Mouse (Mus musculus) megakaryocyte, embryonic 14.5 days (primary cell): ENCODE measurements at regions not wholly inside any gene's neighbourhood (a gene's known extent, or its start where the extent isn't known, plus 50 kb on each side); places are given as distances from the start of the nearest gene placed in this dataset.

ENCODE experiments used
- FLI1 ChIP-seq: IDR thresholded peaks from 2 replicates; pipeline ENCODE4 v1.6.1; 2012; ENCODE audit warnings: low read length, inconsistent platforms, mixed read lengths
- GATA1 ChIP-seq: IDR thresholded peaks from 3 replicates; pipeline ENCODE4 v1.6.1; 2012; ENCODE audit warnings: mixed read lengths, low read length, inconsistent platforms, borderline replicate concordance

DNA sequence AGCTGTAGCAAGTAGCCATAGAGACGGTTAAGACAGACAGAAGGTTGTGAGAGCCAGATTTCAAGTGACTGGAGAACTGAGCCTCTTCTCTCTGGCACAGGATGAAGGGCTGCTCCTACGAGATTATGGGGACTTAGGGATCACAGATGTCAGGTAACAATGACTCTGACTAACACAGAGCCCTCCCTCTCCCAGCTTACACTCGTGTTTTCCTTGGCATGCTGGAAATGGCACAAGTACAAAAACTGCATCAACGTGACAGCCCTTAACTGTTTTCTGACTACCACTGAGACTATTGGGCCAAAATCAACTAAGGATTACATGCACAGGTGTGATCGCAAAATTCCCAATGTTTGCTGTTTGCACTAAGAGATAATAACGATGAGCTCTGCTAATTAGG, 145.9 kb upstream of the Lrig1 start:
- no peak for TF ChIP-seq GATA1
- no peak for TF ChIP-seq FLI1
